Mouse (Mus musculus) lung, adult 2 months (tissue): ENCODE results near the gene Slc22a23. TPM values are rescaled to one million over a fixed set of nuclear protein-coding genes. Genes with fewer than 3 reads are reported as not detected.

Experiments used
- DNase-seq: peaks from one replicate; pipeline ENCODE4 v3.0.0; 2022
- H3K4me1 ChIP-seq: fragments of 200-500 bp; 2 replicates; pipeline ENCODE4 v1.6.1; 2011; ENCODE audit warnings: low read length; ENCODE audit not compliant: control insufficient read depth, insufficient read depth
- H3K4me3 ChIP-seq: fragments of 200-500 bp; replicated peaks from 2 replicates; pipeline ENCODE3; 2011; ENCODE audit warnings: low read depth, mild to moderate bottlenecking, control low read depth, low read length; ENCODE audit errors: extremely low read depth
- CTCF ChIP-seq: fragments of 200-500 bp; IDR thresholded peaks from 2 replicates; pipeline ENCODE4 v1.5.1; 2011; ENCODE audit warnings: mild to moderate bottlenecking, low read length, control low read depth; ENCODE audit not compliant: insufficient read depth
- POLR2A ChIP-seq: fragments of 200-500 bp; IDR thresholded peaks from 2 replicates; pipeline ENCODE4 v1.6.1; 2011; ENCODE audit warnings: low read depth, mild to moderate bottlenecking, control low read depth, low read length, borderline replicate concordance; ENCODE audit errors: extremely low read depth
- WGBS: fragments of 180-500 bp; shearing (Covaris S2); methylation state at CpG from one replicate; pipeline ENCODE4 v1.1.7; 2018; 5-methylcytosine and 5-hydroxymethylcytosine counted together
- polyA plus RNA-seq: library from polyadenylated mRNA; depleted of rRNA; stranded (reverse); fragments of >200 nt; gene quantifications from 2 replicates; pipeline ENCODE4 v1.2.3, GENCODE M21; 2012

The Slc22a23 gene
- polyA plus RNA-seq, 1 experiment: 81.6 TPM

- WGBS: 50% methylated on average over 2 of the region's 2 CpGs
- Histone ChIP-seq H3K4me1 (peaks cover 17% of the 10 kb centered on the region), H3K4me3 (no peak overlapping the region)
- DNase-seq: no peak
- TF ChIP-seq POLR2A (no peak), CTCF (no peak)
Measured at GRCm38 (mm10) chr13:34292042-34292441, 52.9 kb downstream of the Slc22a23 start.

- 53% methylated on average over 1 of the region's 1 CpGs for WGBS
- no peak for DNase-seq
Measured at GRCm38 (mm10) chr13:34290346-34290745, 54.6 kb downstream of the Slc22a23 start.

GRCm38 (mm10) chr13:34289567-34289966 is 55.4 kb downstream of the Slc22a23 start:
- TF ChIP-seq POLR2A: no peak
- TF ChIP-seq CTCF: no peak
- Histone ChIP-seq H3K4me1 (peaks cover 18% of the 10 kb centered on the region), H3K4me3 (no peak overlapping the region)
- DNase-seq: no peak
- WGBS: 89% methylated on average over 2 of the region's 2 CpGs

More at GRCm38 (mm10) chr13:34290346-34290745, 54.6 kb downstream of the Slc22a23 start:
- Histone ChIP-seq H3K4me3 (no peak overlapping the region), H3K4me1 (peaks cover 15% of the 10 kb centered on the region)
- TF ChIP-seq POLR2A: no peak
- no peak for TF ChIP-seq CTCF

GRCm38 (mm10) chr13:34288129-34288528 is 56.9 kb downstream of the Slc22a23 start:
- WGBS: 73% methylated on average over 2 of the region's 2 CpGs
- DNase-seq: no peak
- TF ChIP-seq CTCF (no peak), POLR2A (no peak)
- Histone ChIP-seq H3K4me1 (peaks cover 15% of the 10 kb centered on the region), H3K4me3 (no peak overlapping the region)

GRCm38 (mm10) chr13:34287601-34288083 is 57.3 kb downstream of the Slc22a23 start:
- H3K4me3 ChIP-seq: no peak overlapping the region
- TF ChIP-seq POLR2A: no peak
- no peak for TF ChIP-seq CTCF
- H3K4me1 ChIP-seq: peaks cover 15% of the 10 kb centered on the region
- DNase-seq: no peak
- WGBS: 52% methylated on average over 9 of the region's 9 CpGs

- no peak for DNase-seq
- Histone ChIP-seq H3K4me1 (peaks cover 29% of the 10 kb centered on the region), H3K4me3 (no peak overlapping the region)
- 84% methylated on average over 6 of the region's 6 CpGs for WGBS
- TF ChIP-seq CTCF (no peak), POLR2A (no peak)
Measured at GRCm38 (mm10) chr13:34281360-34281759, 63.6 kb downstream of the Slc22a23 start.

DNA sequence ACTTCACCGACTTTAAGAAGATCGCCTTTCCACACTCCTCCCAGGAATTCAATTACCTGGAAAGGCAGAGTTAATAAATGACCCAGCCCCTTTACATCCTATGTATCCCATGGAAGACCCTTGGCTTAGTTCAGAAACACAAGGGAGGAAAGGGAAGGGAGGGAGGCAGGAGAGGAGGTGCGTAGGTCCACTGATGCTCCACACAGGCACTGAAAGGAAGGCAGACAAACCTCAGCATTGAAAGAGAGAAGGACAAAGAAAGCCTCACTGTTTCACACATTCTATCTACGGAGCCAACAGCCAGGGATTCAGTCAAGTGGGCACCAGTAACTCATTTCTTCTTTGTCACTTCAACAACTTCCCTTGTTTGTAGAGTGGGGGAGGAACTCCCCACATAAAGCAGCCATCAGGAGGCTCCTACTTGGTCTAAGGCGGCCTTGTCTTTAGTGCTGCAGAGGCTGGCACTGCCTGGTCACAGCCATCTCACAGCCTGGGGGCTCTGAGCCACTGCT is 66.2 kb downstream of the Slc22a23 start:
- H3K4me1 ChIP-seq: peaks cover 27% of the 10 kb centered on the region
- WGBS: 68% methylated on average over 5 of the region's 5 CpGs
- H3K4me3 ChIP-seq: no peak overlapping the region
- no peak for DNase-seq
- TF ChIP-seq CTCF: no peak

DNA sequence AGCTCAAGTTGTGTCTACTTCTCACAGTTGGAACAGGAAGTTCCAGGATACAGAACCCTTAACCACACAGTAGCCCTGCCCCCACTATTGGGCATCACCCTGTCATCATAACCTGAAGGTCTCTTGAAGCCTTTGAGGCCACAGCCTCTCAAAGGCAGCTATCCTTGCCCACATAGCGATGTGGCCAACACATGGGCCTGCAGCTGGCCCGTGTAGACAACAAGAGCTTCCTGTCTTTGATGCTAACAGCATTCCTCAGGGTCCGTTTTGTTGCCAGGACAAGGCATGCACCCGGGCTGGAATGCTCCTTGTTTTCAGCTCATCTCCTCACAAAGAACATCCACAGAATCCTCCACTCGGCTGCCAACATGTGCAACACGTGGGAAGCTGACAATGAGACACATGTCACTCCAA is 66.7 kb downstream of the Slc22a23 start:
- no peak for TF ChIP-seq CTCF
- no peak for TF ChIP-seq POLR2A
- 21% methylated on average over 6 of the region's 6 CpGs for WGBS
- DNase-seq: no peak
- Histone ChIP-seq H3K4me1 (peaks cover 27% of the 10 kb centered on the region), H3K4me3 (no peak overlapping the region)

DNA sequence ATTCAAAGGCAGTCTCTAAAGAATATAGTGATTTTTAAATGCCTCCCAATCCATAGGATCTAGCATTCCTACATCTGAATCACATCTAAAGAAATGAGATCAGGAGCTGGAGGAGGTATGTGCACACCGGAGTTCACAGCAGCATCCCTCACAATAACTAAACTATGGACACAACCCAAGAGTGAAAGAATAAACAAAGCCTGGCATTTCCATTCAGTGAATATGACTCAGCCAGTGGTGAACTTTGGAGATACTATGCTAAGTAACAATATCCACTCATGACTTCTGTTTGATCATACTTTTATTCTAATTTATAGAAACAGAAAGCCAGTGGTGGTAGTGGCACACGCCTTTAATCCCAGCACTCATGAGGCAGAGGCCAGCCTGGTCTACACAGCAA is 67.4 kb downstream of the Slc22a23 start:
- H3K4me3 ChIP-seq: no peak overlapping the region
- peaks cover 27% of the 10 kb centered on the region for H3K4me1 ChIP-seq
- 65% methylated on average over 2 of the region's 2 CpGs for WGBS
- DNase-seq: no peak
- TF ChIP-seq POLR2A: no peak
- no peak for TF ChIP-seq CTCF

DNA sequence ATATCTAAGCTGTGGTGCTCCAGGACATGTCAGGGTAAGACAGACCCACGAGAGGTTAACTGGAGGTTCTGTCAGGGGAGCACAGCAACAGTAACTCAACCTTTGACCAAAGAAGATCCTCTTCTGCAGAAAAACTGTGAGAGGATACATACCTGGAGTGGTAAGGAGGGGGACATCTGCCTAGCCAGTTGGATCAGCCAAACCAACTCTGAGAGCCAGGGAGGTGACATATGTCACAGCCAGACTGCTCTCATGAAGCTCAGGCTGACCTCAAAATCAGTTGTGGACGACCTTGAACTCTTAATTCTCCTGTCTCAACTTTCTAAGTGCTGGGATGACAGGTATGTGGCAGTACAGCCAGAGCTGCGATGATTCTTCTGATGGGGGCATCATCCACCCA is 68.0 kb downstream of the Slc22a23 start:
- no peak overlapping the region for H3K4me3 ChIP-seq
- 81% methylated on average over 3 of the region's 3 CpGs for WGBS
- H3K4me1 ChIP-seq: peaks cover 26% of the 10 kb centered on the region
- DNase-seq: no peak
- TF ChIP-seq CTCF: no peak
- TF ChIP-seq POLR2A: no peak
